Mouse (Mus musculus) natural killer cell, adult 2 months (primary cell): ENCODE data around the gene Trh.

Experiments
- DNase-seq, 2 experiments: peaks; one replicate each; pipeline ENCODE4 v3.0.0; 2022; ENCODE audit warnings: low spot score in 2 of 2

The Trh gene

GRCm38 (mm10) chr6:92244591-92244990, at the start of gene Trh:
Gene Trh, minus strand, starts transcription at chr6:92244650.
- no peak for DNase-seq

GRCm38 (mm10) chr6:92290826-92291225, 46.4 kb upstream of the Trh start:
- DNase-seq: no peak

- DNase-seq: no peak
Measured at GRCm38 (mm10) chr6:92286889-92287288, 42.4 kb upstream of the Trh start.

GRCm38 (mm10) chr6:92286258-92286888, 41.9 kb upstream of the Trh start:
- DNase-seq: no peak

GRCm38 (mm10) chr6:92285559-92285958, 41.1 kb upstream of the Trh start:
- DNase-seq: no peak

- DNase-seq: no peak
Measured at GRCm38 (mm10) chr6:92277179-92277578, 32.7 kb upstream of the Trh start.

GRCm38 (mm10) chr6:92273652-92274322, 29.3 kb upstream of the Trh start:
- DNase-seq: no peak

GRCm38 (mm10) chr6:92272601-92273000, 28.2 kb upstream of the Trh start:
- no peak for DNase-seq

- peak; percentile 21 to 50 for DNase-seq
Measured at GRCm38 (mm10) chr6:92269019-92269418, 24.6 kb upstream of the Trh start.

- no peak for DNase-seq
Measured at GRCm38 (mm10) chr6:92268001-92268400, 23.6 kb upstream of the Trh start.

GRCm38 (mm10) chr6:92261162-92261843, 16.9 kb upstream of the Trh start:
- no peak for DNase-seq

GRCm38 (mm10) chr6:92255346-92255745, 10.9 kb upstream of the Trh start:
- DNase-seq: no peak

- no peak for DNase-seq
Measured at GRCm38 (mm10) chr6:92253253-92253870, 8.9 kb upstream of the Trh start.

GRCm38 (mm10) chr6:92247215-92247919, 2.9 kb upstream of the Trh start:
- no peak for DNase-seq

- no peak for DNase-seq
Measured at GRCm38 (mm10) chr6:92246335-92246734, 1.9 kb upstream of the Trh start.

- DNase-seq: peak; percentile 10 to 35
Measured at GRCm38 (mm10) chr6:92241178-92241906, 3.1 kb downstream of the Trh start.

- no peak for DNase-seq
Measured at GRCm38 (mm10) chr6:92235036-92235435, 9.4 kb downstream of the Trh start.

GRCm38 (mm10) chr6:92231762-92232161, 12.7 kb downstream of the Trh start:
- no peak for DNase-seq

- DNase-seq: no peak
Measured at GRCm38 (mm10) chr6:92231356-92231755, 13.1 kb downstream of the Trh start.

- DNase-seq: no peak
Measured at GRCm38 (mm10) chr6:92229586-92229985, 14.9 kb downstream of the Trh start.

GRCm38 (mm10) chr6:92229103-92229502, 15.3 kb downstream of the Trh start:
- no peak for DNase-seq
